Mouse (Mus musculus) limb, embryonic 11.5 days (tissue): ENCODE measurements at regions not wholly inside any gene's neighbourhood (a gene's known extent, or its start where the extent isn't known, plus 50 kb on each side); places are given as distances from the start of the nearest gene placed in this dataset.
A peak's percentile ranks its signal among the peaks of the same experiment; 100 is the strongest.

Experiments
- ATAC-seq: fragments of 200-750 bp; cut with Nextera tagmentation; 2 replicates; pipeline ENCODE4 v1.8.0; 2017; ENCODE audit warnings: low read depth; ENCODE audit not compliant: insufficient number of reproducible peaks, low FRiP score, low TSS enrichment
- DNase-seq: peaks from one replicate; pipeline ENCODE4 v3.0.0-alpha.2; 2015; ENCODE audit warnings: low spot score
- H3K27ac ChIP-seq: fragments of 300-500 bp; sonication (generic); replicated peaks from 2 replicates; pipeline ENCODE4 v1.5.1; 2014; ENCODE audit warnings: low read depth, mild to moderate bottlenecking, low read length
- H3K27me3 ChIP-seq: fragments of 300-500 bp; sonication (generic); 2 replicates; pipeline ENCODE4 v1.6.1; 2014; ENCODE audit warnings: mild to moderate bottlenecking, low read length, mixed read lengths; ENCODE audit not compliant: control insufficient read depth, insufficient read depth
- H3K36me3 ChIP-seq: fragments of 300-500 bp; sonication (generic); 2 replicates; pipeline ENCODE4 v1.6.1; 2014; ENCODE audit warnings: mild to moderate bottlenecking, low read length, moderate library complexity, mixed read lengths; ENCODE audit not compliant: control insufficient read depth, insufficient read depth
- H3K4me1 ChIP-seq: fragments of 300-500 bp; sonication (generic); 2 replicates; pipeline ENCODE4 v1.6.1; 2014; ENCODE audit warnings: low read length, mixed read lengths; ENCODE audit not compliant: control insufficient read depth, insufficient read depth
- H3K4me2 ChIP-seq: fragments of 300-500 bp; sonication (generic); 2 replicates; pipeline ENCODE4 v1.6.1; 2014; ENCODE audit warnings: low read depth, mild to moderate bottlenecking, moderate library complexity; ENCODE audit not compliant: severe bottlenecking
- H3K4me3 ChIP-seq: fragments of 300-500 bp; sonication (generic); 2 replicates; pipeline ENCODE4 v1.5.1; 2014; ENCODE audit warnings: low read depth, low read length
- H3K9ac ChIP-seq: fragments of 300-500 bp; sonication (generic); 2 replicates; pipeline ENCODE4 v1.6.1; 2014; ENCODE audit warnings: mild to moderate bottlenecking, low read length
- H3K9me3 ChIP-seq: fragments of 300-500 bp; sonication (generic); 2 replicates; pipeline ENCODE4 v1.6.1; 2016; ENCODE audit warnings: low read length; ENCODE audit not compliant: control insufficient read depth
- WGBS: fragments of 180-500 bp; shearing (Covaris S2); extraction: QIAGEN DNeasy Blood & Tissue Kit; methylation state at CpG from one replicate; pipeline ENCODE4 v1.1.7; 2014; 5-methylcytosine and 5-hydroxymethylcytosine counted together

GRCm38 (mm10) chr2:72874533-72874932, 105.7 kb downstream of the Sp3 start:
- WGBS = 86% methylated on average over 12 of the region's 12 CpGs
- ATAC-seq (no peak), DNase-seq (no peak)
- Histone ChIP-seq H3K9me3 (no peaks in the 10 kb centered on the region), H3K27ac (no peak overlapping the region), H3K36me3 (no peaks in the 10 kb centered on the region), H3K4me3 (no peak overlapping the region), H3K27me3 (no peaks in the 10 kb centered on the region), H3K4me2 (no peak overlapping the region), H3K4me1 (no peaks in the 10 kb centered on the region), H3K9ac (no peak overlapping the region)

GRCm38 (mm10) chr2:72875677-72876076, 104.6 kb downstream of the Sp3 start:
- ATAC-seq (no peak), DNase-seq (no peak)
- no peaks in the 10 kb centered on the region for H3K36me3 ChIP-seq
- H3K4me2 ChIP-seq = no peak overlapping the region
- no peaks in the 10 kb centered on the region for H3K9me3 ChIP-seq
- no peak overlapping the region for H3K4me3 ChIP-seq
- H3K9ac ChIP-seq = no peak overlapping the region
- no peaks in the 10 kb centered on the region for H3K27me3 ChIP-seq
- no peaks in the 10 kb centered on the region for H3K4me1 ChIP-seq
- H3K27ac ChIP-seq = no peak overlapping the region
- WGBS = 80% methylated on average over 2 of the region's 2 CpGs

- no peaks in the 10 kb centered on the region for H3K27me3 ChIP-seq
- 88% methylated on average over 2 of the region's 2 CpGs for WGBS
- no peaks in the 10 kb centered on the region for H3K4me1 ChIP-seq
- H3K27ac ChIP-seq = no peak overlapping the region
- no peak overlapping the region for H3K9ac ChIP-seq
- no peak overlapping the region for H3K4me2 ChIP-seq
- H3K36me3 ChIP-seq = no peaks in the 10 kb centered on the region
- H3K4me3 ChIP-seq = no peak overlapping the region
- peak; percentile 5 for DNase-seq
- ATAC-seq = no peak
- no peaks in the 10 kb centered on the region for H3K9me3 ChIP-seq
Measured at GRCm38 (mm10) chr2:72880016-72880415, 100.2 kb downstream of the Sp3 start.

- H3K9me3 ChIP-seq = no peaks in the 10 kb centered on the region
- no peak overlapping the region for H3K4me3 ChIP-seq
- H3K27me3 ChIP-seq = no peaks in the 10 kb centered on the region
- DNase-seq (no peak), ATAC-seq (no peak)
- no peak overlapping the region for H3K4me2 ChIP-seq
- no peaks in the 10 kb centered on the region for H3K4me1 ChIP-seq
- H3K27ac ChIP-seq = no peak overlapping the region
- H3K9ac ChIP-seq = no peak overlapping the region
- 86% methylated on average over 2 of the region's 2 CpGs for WGBS
- H3K36me3 ChIP-seq = no peaks in the 10 kb centered on the region
Measured at GRCm38 (mm10) chr2:72881554-72881953, 98.7 kb downstream of the Sp3 start.

GRCm38 (mm10) chr2:72886250-72886649, 94.0 kb downstream of the Sp3 start:
- no peaks in the 10 kb centered on the region for H3K9me3 ChIP-seq
- no peak for DNase-seq
- ATAC-seq = no peak
- no peak overlapping the region for H3K9ac ChIP-seq
- H3K27ac ChIP-seq = no peak overlapping the region
- H3K4me2 ChIP-seq = no peak overlapping the region
- no peaks in the 10 kb centered on the region for H3K27me3 ChIP-seq
- no peak overlapping the region for H3K4me3 ChIP-seq
- H3K4me1 ChIP-seq = no peaks in the 10 kb centered on the region
- WGBS = 83% methylated on average over 2 of the region's 2 CpGs
- H3K36me3 ChIP-seq = no peaks in the 10 kb centered on the region
